Mouse (Mus musculus): Measurements from ENCODE around the gene Gm2174. TPM values are rescaled to one million over a fixed set of nuclear protein-coding genes. Genes with fewer than 3 reads are reported as not detected.

The Gm2174 gene
- polyA plus RNA-seq, 1 experiment: 0.58 TPM

- Histone ChIP-seq H3K4me3 (ENCODE audit: insufficient read depth, low read length) (no peak overlapping the region), H3K27ac (ENCODE audit: insufficient read depth, low read length) (no peak overlapping the region), H3K4me1 (ENCODE audit: control insufficient read depth, insufficient read depth, low read length) (peaks cover 2% of the 10 kb centered on the region; the same call in 1 of the 2 replicates)
- TF ChIP-seq POLR2A (IDR thresholded peaks at IDR 0.05; ENCODE audit: extremely low read depth, insufficient read depth, low read length) (no peak), CTCF (IDR thresholded peaks at IDR 0.05; ENCODE audit: extremely low read depth, insufficient read depth, low read length) (no peak)
Measured at GRCm38 (mm10) chrX:56481906-56482305, 34.1 kb downstream of the Gm2174 start.

GRCm38 (mm10) chrX:56489758-56490157 is 42.0 kb downstream of the Gm2174 start:
- TF ChIP-seq POLR2A (IDR thresholded peaks at IDR 0.05; ENCODE audit: extremely low read depth, insufficient read depth, low read length): no peak
- TF ChIP-seq CTCF (IDR thresholded peaks at IDR 0.05; ENCODE audit: extremely low read depth, insufficient read depth, low read length): peak; percentile 63; the same call in 1 of the 2 replicates
- Histone ChIP-seq H3K4me3 (ENCODE audit: insufficient read depth, low read length) (no peak overlapping the region), H3K27ac (ENCODE audit: insufficient read depth, low read length) (no peak overlapping the region), H3K4me1 (ENCODE audit: control insufficient read depth, insufficient read depth, low read length) (no peaks in the 10 kb centered on the region)

GRCm38 (mm10) chrX:56497241-56497640 is 49.5 kb downstream of the Gm2174 start:
- TF ChIP-seq CTCF (IDR thresholded peaks at IDR 0.05; ENCODE audit: extremely low read depth, insufficient read depth, low read length) (no peak), POLR2A (IDR thresholded peaks at IDR 0.05; ENCODE audit: extremely low read depth, insufficient read depth, low read length) (no peak)
- Histone ChIP-seq H3K4me3 (ENCODE audit: insufficient read depth, low read length) (no peak overlapping the region), H3K4me1 (ENCODE audit: control insufficient read depth, insufficient read depth, low read length) (no peaks in the 10 kb centered on the region), H3K27ac (ENCODE audit: insufficient read depth, low read length) (no peak overlapping the region)

Other genes starting within 250 kb of the Gm2174 start
- gene Gm773, start 235.1 kb upstream of the Gm2174 start, polyA plus RNA-seq (2012; rRNA removed): not detected in 2 replicates
- 2.5 and 2.6 TPM in 2 replicates for gene Zfp449, start 101.6 kb upstream of the Gm2174 start, polyA plus RNA-seq (2012; rRNA removed)
- 18.6 and 19.2 TPM in 2 replicates for gene Smim10l2a, start 73.4 kb upstream of the Gm2174 start, polyA plus RNA-seq (2012; rRNA removed)
- 74.5 and 82.6 TPM in 2 replicates for gene Ints6l, start 6.9 kb downstream of the Gm2174 start, polyA plus RNA-seq (2012; rRNA removed)
- gene Gm10477, start 76.8 kb downstream of the Gm2174 start, polyA plus RNA-seq (2012; rRNA removed): not detected in 2 replicates
- gene Gm648, start 101.6 kb downstream of the Gm2174 start, polyA plus RNA-seq (2012; rRNA removed): not detected in 2 replicates
- 21.1 and 22.5 TPM in 2 replicates for gene Mmgt1, start 150.1 kb downstream of the Gm2174 start, polyA plus RNA-seq (2012; rRNA removed)
- gene Slc9a6, start 161.8 kb downstream of the Gm2174 start, polyA plus RNA-seq (2012; rRNA removed): 76.9 and 78.0 TPM in 2 replicates